Mouse (Mus musculus): ENCODE measurements around the gene Rad9b. TPM values are rescaled to one million over a fixed set of nuclear protein-coding genes. Genes with fewer than 3 reads are reported as not detected.

Rad9b gene
- polyA plus RNA-seq, 1 experiment from 2014 or later, result 12.6 TPM

GRCm38 (mm10) chr5:122312346-122312745 lies 41.7 kb downstream of the Rad9b start:
- no peaks in the 10 kb centered on the region for H3K27me3 ChIP-seq (ENCODE audit: control insufficient read depth, insufficient read depth, low read length)
- ATAC-seq (replicated peaks; ENCODE audit: low FRiP score) (no peak), DNase-seq (ENCODE audit: low spot score) (peak; percentile 37)
- peaks cover 2% of the 10 kb centered on the region; the same call in 1 of the 2 replicates for H3K36me3 ChIP-seq (ENCODE audit: control insufficient read depth, insufficient read depth, low read length)
- H3K9me3 ChIP-seq (ENCODE audit: control insufficient read depth, low read length), result no peaks in the 10 kb centered on the region
- no peak overlapping the region for H3K27ac ChIP-seq (ENCODE audit: low read depth, low read length)
- H3K9ac ChIP-seq (ENCODE audit: low read length), result no peak overlapping the region
- H3K4me2 ChIP-seq (ENCODE audit: low read depth, low read length, severe bottlenecking), result no peak overlapping the region
- H3K4me3 ChIP-seq (ENCODE audit: low read depth, low read length), result no peak overlapping the region
- no peaks in the 10 kb centered on the region for H3K4me1 ChIP-seq (replicated peaks; ENCODE audit: control insufficient read depth, insufficient read depth, low read length)
- 90% methylated on average over 4 of the region's 4 CpGs for WGBS

- H3K36me3 ChIP-seq (ENCODE audit: control insufficient read depth, insufficient read depth, low read length), result peaks cover 2% of the 10 kb centered on the region; the same call in 1 of the 2 replicates
- no peaks in the 10 kb centered on the region for H3K4me1 ChIP-seq (replicated peaks; ENCODE audit: control insufficient read depth, insufficient read depth, low read length)
- H3K9me3 ChIP-seq (ENCODE audit: control insufficient read depth, low read length), result no peaks in the 10 kb centered on the region
- H3K27ac ChIP-seq (ENCODE audit: low read depth, low read length), result no peak overlapping the region
- ATAC-seq (replicated peaks; ENCODE audit: low FRiP score), result no peak
- DNase-seq (ENCODE audit: low spot score), result peak; percentile 28
- no peak overlapping the region for H3K9ac ChIP-seq (ENCODE audit: low read length)
- no peak overlapping the region for H3K4me2 ChIP-seq (ENCODE audit: low read depth, low read length, severe bottlenecking)
- no peaks in the 10 kb centered on the region for H3K27me3 ChIP-seq (ENCODE audit: control insufficient read depth, insufficient read depth, low read length)
- WGBS, result 71% methylated on average over 7 of the region's 7 CpGs
- H3K4me3 ChIP-seq (ENCODE audit: low read depth, low read length), result no peak overlapping the region
Observed at GRCm38 (mm10) chr5:122311692-122312091, 42.3 kb downstream of the Rad9b start.

- Histone ChIP-seq H3K4me1 (replicated peaks; ENCODE audit: control insufficient read depth, insufficient read depth, low read length) (no peaks in the 10 kb centered on the region), H3K27me3 (ENCODE audit: control insufficient read depth, insufficient read depth, low read length) (no peaks in the 10 kb centered on the region), H3K36me3 (ENCODE audit: control insufficient read depth, insufficient read depth, low read length) (peaks cover 2% of the 10 kb centered on the region; the same call in 1 of the 2 replicates), H3K4me2 (ENCODE audit: low read depth, low read length, severe bottlenecking) (no peak overlapping the region), H3K9ac (ENCODE audit: low read length) (no peak overlapping the region), H3K4me3 (ENCODE audit: low read depth, low read length) (no peak overlapping the region), H3K9me3 (ENCODE audit: control insufficient read depth, low read length) (no peaks in the 10 kb centered on the region), H3K27ac (ENCODE audit: low read depth, low read length) (no peak overlapping the region)
- DNase-seq (ENCODE audit: low spot score), result peak; percentile 33
- ATAC-seq (replicated peaks; ENCODE audit: low FRiP score), result no peak
- WGBS, result 91% methylated on average over 8 of the region's 8 CpGs
Observed at GRCm38 (mm10) chr5:122310699-122311098, 43.3 kb downstream of the Rad9b start.

GRCm38 (mm10) chr5:122306536-122306935 lies 47.5 kb downstream of the Rad9b start:
- Histone ChIP-seq H3K27me3 (ENCODE audit: control insufficient read depth, insufficient read depth, low read length) (no peaks in the 10 kb centered on the region), H3K4me1 (replicated peaks; ENCODE audit: control insufficient read depth, insufficient read depth, low read length) (0 out of 2 replicates have a peak, but pooled peaks cover 2% of the 10 kb centered on the region), H3K27ac (ENCODE audit: low read depth, low read length) (no peak overlapping the region), H3K9ac (ENCODE audit: low read length) (no peak overlapping the region), H3K4me2 (ENCODE audit: low read depth, low read length, severe bottlenecking) (no peak overlapping the region), H3K4me3 (ENCODE audit: low read depth, low read length) (no peak overlapping the region), H3K9me3 (ENCODE audit: control insufficient read depth, low read length) (no peaks in the 10 kb centered on the region), H3K36me3 (ENCODE audit: control insufficient read depth, insufficient read depth, low read length) (no peaks in the 10 kb centered on the region; the same call in 1 of the 2 replicates)
- ATAC-seq (replicated peaks; ENCODE audit: low FRiP score) (no peak), DNase-seq (ENCODE audit: low spot score) (no peak)
- WGBS, result 89% methylated on average over 3 of the region's 3 CpGs

- 91% methylated on average over 7 of the region's 7 CpGs for WGBS
- 0 out of 2 replicates have a peak, but pooled peaks cover 2% of the 10 kb centered on the region for H3K4me1 ChIP-seq (replicated peaks; ENCODE audit: control insufficient read depth, insufficient read depth, low read length)
- no peak overlapping the region for H3K4me3 ChIP-seq (ENCODE audit: low read depth, low read length)
- no peak overlapping the region for H3K27ac ChIP-seq (ENCODE audit: low read depth, low read length)
- H3K9me3 ChIP-seq (ENCODE audit: control insufficient read depth, low read length), result no peaks in the 10 kb centered on the region
- H3K9ac ChIP-seq (ENCODE audit: low read length), result no peak overlapping the region
- no peak overlapping the region for H3K4me2 ChIP-seq (ENCODE audit: low read depth, low read length, severe bottlenecking)
- no peaks in the 10 kb centered on the region for H3K27me3 ChIP-seq (ENCODE audit: control insufficient read depth, insufficient read depth, low read length)
- H3K36me3 ChIP-seq (ENCODE audit: control insufficient read depth, insufficient read depth, low read length), result no peaks in the 10 kb centered on the region; the same call in 1 of the 2 replicates
- DNase-seq (ENCODE audit: low spot score) (no peak), ATAC-seq (replicated peaks; ENCODE audit: low FRiP score) (no peak)
Observed at GRCm38 (mm10) chr5:122305472-122305871, 48.6 kb downstream of the Rad9b start.

GRCm38 (mm10) chr5:122304541-122304940 lies 49.5 kb downstream of the Rad9b start:
- DNase-seq (ENCODE audit: low spot score), result no peak
- H3K9me3 ChIP-seq (ENCODE audit: control insufficient read depth, low read length), result no peaks in the 10 kb centered on the region
- 91% methylated on average over 6 of the region's 6 CpGs for WGBS
- no peak overlapping the region for H3K4me3 ChIP-seq (ENCODE audit: low read depth, low read length)
- no peak overlapping the region for H3K9ac ChIP-seq (ENCODE audit: low read length)
- no peaks in the 10 kb centered on the region for H3K27me3 ChIP-seq (ENCODE audit: control insufficient read depth, insufficient read depth, low read length)
- H3K36me3 ChIP-seq (ENCODE audit: control insufficient read depth, insufficient read depth, low read length), result no peaks in the 10 kb centered on the region; the same call in 1 of the 2 replicates
- H3K4me2 ChIP-seq (ENCODE audit: low read depth, low read length, severe bottlenecking), result no peak overlapping the region
- H3K27ac ChIP-seq (ENCODE audit: low read depth, low read length), result no peak overlapping the region
- H3K4me1 ChIP-seq (replicated peaks; ENCODE audit: control insufficient read depth, insufficient read depth, low read length), result 0 out of 2 replicates have a peak, but pooled peaks cover 2% of the 10 kb centered on the region
- no peak for ATAC-seq (replicated peaks; ENCODE audit: low FRiP score)

GRCm38 (mm10) chr5:122303937-122304336 lies 50.1 kb downstream of the Rad9b start:
- H3K27ac ChIP-seq (ENCODE audit: low read depth, low read length), result no peak overlapping the region
- H3K4me2 ChIP-seq (ENCODE audit: low read depth, low read length, severe bottlenecking), result no peak overlapping the region
- ATAC-seq (replicated peaks; ENCODE audit: low FRiP score) (no peak), DNase-seq (ENCODE audit: low spot score) (no peak)
- no peak overlapping the region for H3K9ac ChIP-seq (ENCODE audit: low read length)
- H3K4me3 ChIP-seq (ENCODE audit: low read depth, low read length), result no peak overlapping the region
- H3K9me3 ChIP-seq (ENCODE audit: control insufficient read depth, low read length), result no peaks in the 10 kb centered on the region
- H3K27me3 ChIP-seq (ENCODE audit: control insufficient read depth, insufficient read depth, low read length), result no peaks in the 10 kb centered on the region
- 0 out of 2 replicates have a peak, but pooled peaks cover 2% of the 10 kb centered on the region for H3K4me1 ChIP-seq (replicated peaks; ENCODE audit: control insufficient read depth, insufficient read depth, low read length)
- H3K36me3 ChIP-seq (ENCODE audit: control insufficient read depth, insufficient read depth, low read length), result no peaks in the 10 kb centered on the region; the same call in 1 of the 2 replicates
- 92% methylated on average over 7 of the region's 7 CpGs for WGBS

- Histone ChIP-seq H3K4me1 (replicated peaks; ENCODE audit: control insufficient read depth, insufficient read depth, low read length) (0 out of 2 replicates have a peak, but pooled peaks cover 2% of the 10 kb centered on the region), H3K27me3 (ENCODE audit: control insufficient read depth, insufficient read depth, low read length) (no peaks in the 10 kb centered on the region), H3K36me3 (ENCODE audit: control insufficient read depth, insufficient read depth, low read length) (no peaks in the 10 kb centered on the region; the same call in 1 of the 2 replicates), H3K9me3 (ENCODE audit: control insufficient read depth, low read length) (no peaks in the 10 kb centered on the region), H3K4me2 (ENCODE audit: low read depth, low read length, severe bottlenecking) (no peak overlapping the region), H3K27ac (ENCODE audit: low read depth, low read length) (no peak overlapping the region), H3K9ac (ENCODE audit: low read length) (no peak overlapping the region), H3K4me3 (ENCODE audit: low read depth, low read length) (no peak overlapping the region)
- DNase-seq (ENCODE audit: low spot score) (no peak), ATAC-seq (replicated peaks; ENCODE audit: low FRiP score) (no peak)
- 77% methylated on average over 17 of the region's 17 CpGs for WGBS
Observed at GRCm38 (mm10) chr5:122302810-122303745, 51.0 kb downstream of the Rad9b start.
